Mouse (Mus musculus) WW6 (cell line): ENCODE measurements around the gene Faf1.

ENCODE experiments used
- DNase-seq: peaks from one replicate; pipeline ENCODE4 v3.0.0-alpha.2; 2013; ENCODE audit warnings: low read depth, low spot score

The Faf1 gene

DNA sequence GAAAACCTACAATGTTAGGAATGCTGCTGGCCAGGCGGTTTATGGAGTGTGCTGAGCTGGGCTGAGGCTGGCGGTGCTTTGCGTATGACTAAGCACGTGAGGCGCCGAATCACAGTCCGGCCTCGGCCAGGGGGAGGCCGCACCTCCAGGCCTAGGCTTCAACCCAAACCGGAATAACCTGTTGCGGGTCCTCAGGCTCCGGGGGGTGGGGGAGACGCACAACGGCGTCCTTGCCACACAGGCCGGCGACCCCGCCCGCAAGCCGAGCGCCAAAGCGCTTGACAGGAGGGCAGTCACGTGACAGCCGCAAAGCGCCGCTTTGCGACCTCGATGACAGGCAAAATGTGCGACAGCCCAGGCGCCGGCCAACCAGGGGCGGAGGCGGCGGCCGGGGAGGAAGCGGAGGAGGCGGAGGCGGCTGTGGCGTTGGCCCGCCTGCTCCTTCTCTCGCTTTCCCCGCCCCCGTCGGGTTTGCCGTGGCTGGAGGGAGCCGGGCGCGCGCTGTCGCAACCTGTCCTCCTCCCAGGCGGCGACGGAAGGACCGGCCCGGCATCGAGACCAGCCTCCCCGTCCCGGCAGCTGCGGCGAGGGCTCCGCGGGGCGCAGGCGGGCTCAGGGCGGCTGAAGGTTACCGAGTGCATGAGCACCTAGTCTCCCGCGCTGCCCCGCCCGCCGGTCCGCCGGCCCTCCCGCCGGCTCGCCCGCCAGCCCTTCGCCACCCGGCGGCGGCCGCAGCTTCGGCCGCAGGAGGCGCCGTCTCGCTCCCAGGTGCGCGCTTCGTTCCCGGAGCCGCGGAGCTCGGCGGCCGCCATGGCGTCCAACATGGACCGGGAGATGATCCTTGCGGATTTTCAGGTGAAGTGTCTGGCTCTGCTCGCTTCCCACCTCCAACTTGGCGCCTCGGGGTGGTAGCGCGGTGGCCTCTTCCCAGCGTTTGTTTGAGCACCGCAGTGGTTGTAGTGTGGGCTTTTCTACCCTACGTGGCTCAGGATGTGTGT lies at the start of gene Faf1:
Gene Faf1, plus strand, starts transcription at position 371 of the 998 bp plus-strand sequence.
- DNase-seq: peak; percentile 94

- no peak for DNase-seq
These were observed 46.2 kb upstream of the Faf1 start for GRCm38 (mm10) chr4:109630215-109630614.

GRCm38 (mm10) chr4:109631029-109631428 lies 45.4 kb upstream of the Faf1 start:
- no peak for DNase-seq

- no peak for DNase-seq
These were observed 41.4 kb upstream of the Faf1 start for GRCm38 (mm10) chr4:109634971-109635370.

GRCm38 (mm10) chr4:109639356-109639755 lies 37.0 kb upstream of the Faf1 start:
- DNase-seq: no peak

- DNase-seq: no peak
These were observed 36.2 kb upstream of the Faf1 start for GRCm38 (mm10) chr4:109640141-109640540.

DNA sequence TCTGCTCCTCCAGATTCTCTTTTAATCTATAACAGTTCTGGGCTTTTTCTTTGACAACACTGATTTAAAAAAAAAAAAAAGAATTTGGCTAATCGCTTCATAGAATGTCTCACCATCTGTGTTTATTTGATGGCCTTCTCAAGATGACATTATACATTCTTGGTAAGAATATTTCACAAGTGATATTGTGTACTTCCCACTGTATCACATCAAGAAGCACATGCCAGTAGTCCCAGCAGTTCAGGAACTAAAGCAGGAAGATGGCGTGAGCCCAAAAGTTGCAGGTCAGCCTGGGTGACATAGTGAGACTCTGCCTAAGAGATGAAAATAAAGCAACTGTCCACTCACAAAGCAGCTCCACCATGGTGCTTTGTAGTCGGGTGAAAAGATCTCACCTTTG lies 34.9 kb upstream of the Faf1 start:
- DNase-seq: no peak

DNA sequence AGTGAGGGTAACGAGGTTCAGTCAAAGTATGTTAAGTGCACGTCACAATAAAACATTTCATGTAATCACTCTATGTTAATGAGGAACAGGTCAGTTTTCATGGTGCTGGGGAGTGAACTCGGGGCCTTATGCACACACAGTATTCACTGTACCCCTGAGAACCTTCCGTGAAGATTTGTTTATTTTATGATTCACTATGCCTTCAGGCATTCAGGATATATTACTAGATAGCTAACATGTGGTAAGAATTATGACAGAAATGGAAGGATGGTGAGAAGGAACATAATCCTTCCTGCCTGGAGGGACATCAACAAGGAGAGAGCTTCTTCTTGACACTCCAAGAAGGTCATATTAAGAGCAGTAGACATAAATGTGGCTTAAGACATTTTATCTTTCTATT lies 29.1 kb upstream of the Faf1 start:
- no peak for DNase-seq

DNA sequence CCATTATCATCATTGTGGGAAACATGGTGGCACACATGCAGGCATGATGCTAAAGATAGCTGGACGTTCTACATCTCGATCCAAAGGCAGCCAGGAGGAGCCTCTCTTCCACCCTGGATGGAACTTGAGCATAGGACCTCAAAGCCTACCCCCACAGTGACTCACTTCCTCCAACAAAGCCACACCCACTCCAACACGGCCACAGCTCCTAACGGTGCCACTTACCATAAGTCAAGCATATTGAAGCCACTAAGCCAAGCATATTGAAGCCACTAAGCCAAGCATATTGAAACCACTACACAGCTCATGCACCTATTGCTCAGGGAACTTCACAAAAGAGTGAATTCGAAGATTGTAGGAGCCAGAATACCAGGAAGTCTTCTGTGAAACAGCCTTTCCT lies 27.1 kb upstream of the Faf1 start:
- no peak for DNase-seq

DNA sequence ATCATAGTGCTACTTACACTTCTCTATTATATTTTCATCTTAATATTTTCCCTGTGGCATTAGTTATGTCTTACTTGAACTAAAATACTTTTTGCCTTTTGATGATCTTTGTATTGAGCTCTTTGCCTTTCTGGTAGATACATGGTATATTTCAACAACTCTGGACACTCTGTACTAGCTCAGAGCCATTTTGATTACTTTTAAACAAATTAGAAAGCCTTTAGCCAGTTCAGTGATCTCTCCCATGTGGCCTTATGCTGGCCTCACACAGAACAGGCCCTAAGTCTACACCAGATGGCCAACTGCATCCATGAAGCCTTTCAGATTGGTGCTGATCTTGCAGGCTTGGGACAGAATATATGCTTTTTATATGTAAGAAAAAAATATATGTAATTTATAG lies 23.1 kb upstream of the Faf1 start:
- no peak for DNase-seq

- no peak for DNase-seq
These were observed 21.7 kb upstream of the Faf1 start for GRCm38 (mm10) chr4:109654701-109655100.

- DNase-seq: no peak
These were observed 20.6 kb upstream of the Faf1 start for GRCm38 (mm10) chr4:109655738-109656137.

DNA sequence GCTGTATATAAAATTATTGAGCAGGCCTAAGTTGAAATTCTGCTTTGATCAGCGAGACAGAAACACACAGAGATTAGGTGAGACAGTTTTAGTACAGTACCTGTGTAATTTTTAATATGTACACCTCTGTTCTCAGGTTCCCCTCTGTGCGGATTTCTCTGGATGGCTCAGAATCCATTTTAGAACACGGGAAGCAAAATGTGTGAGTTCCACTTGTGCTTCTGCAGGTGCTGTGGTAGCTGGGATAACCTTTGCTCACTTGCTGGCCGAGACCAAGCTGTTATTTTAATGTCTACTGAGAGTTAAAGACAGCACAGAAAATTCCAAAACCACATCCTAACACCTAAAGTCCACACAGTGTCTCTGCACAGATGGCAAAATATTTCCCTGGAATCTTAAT lies 20.1 kb upstream of the Faf1 start:
- no peak for DNase-seq

DNA sequence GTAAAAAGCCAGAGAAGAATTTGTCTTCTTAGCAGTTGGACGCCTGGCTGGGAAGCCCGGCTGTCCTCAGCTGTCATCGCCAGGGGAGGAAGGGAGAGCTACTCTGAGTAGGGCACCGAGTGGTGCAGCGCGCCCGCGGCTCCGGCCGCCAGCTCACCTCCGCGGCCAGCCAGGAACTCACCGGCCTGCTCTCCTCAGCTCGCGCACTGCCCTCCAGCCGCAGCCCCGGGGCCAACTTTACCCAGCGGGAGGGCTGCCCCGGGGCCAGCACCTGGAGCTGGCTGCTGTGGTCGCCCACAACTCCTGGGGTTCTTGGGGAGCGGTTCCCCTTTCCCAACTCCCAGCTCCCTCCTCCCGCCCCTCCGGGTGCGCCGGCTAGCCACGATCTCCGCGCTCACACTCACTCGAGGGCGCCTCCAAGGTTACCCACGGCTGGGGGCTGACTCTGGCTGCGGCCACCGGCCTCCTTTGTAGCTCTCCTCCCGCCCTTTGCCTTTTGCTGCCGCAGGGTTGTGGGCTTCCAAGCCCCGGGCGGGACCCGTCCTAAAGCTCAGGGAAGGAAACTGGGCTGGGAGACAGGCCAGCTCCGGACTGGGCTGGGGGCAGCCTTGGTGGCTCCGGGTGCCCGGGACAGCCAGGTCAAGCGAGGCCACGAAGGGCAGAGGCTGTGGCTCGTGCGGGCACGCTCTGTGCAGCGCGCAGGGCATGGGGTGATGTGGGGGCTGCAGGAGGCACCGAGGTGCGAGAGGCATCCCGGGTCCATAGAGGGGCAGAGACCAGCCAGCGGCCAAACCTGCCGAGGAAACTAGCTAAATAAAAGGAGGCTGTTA lies 19.2 kb upstream of the Faf1 start:
- DNase-seq: no peak

- DNase-seq: no peak
These were observed 18.4 kb upstream of the Faf1 start for GRCm38 (mm10) chr4:109657851-109658500.

DNA sequence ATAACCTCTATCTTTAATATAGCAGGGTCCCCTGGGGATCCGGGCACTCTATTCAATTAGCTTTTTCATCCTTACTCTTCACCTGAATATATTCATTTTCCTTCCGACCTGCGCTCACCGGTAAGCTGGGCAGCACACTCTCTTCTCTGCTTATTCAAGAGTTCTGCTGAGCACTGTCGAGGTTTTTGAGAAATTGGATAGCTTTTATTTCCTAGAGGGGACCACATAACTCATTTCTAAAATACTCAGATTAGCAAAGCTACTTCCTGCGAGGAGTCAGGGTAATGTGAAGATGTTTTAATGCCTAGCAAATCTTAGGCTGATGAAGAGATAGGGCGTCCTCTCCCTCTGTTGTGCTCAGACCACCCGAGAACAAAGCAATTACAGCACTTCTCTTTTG lies 17.6 kb upstream of the Faf1 start:
- DNase-seq: no peak

- DNase-seq: no peak
These were observed 16.8 kb upstream of the Faf1 start for GRCm38 (mm10) chr4:109659571-109659970.

GRCm38 (mm10) chr4:109660568-109660967 lies 15.8 kb upstream of the Faf1 start:
- no peak for DNase-seq

DNA sequence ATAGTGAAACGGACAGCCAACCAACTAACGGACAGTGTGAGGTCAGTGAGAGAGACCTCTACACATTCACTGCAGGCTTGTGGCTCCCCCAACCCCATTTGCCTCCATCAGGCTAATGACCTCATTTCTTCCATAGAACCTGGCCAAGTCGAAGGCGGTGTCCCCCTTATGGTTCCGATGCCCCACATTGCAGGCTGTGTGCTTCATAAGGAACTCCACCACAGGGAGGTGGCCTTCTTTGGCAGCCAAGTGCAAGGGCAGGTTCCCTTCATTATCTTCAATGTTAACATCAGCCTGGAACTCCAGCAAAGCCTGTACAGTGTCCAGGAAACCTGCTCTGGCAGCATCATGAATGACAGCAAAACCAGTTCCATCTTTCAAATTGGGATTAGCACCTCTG lies 15.2 kb upstream of the Faf1 start:
- no peak for DNase-seq

- DNase-seq: no peak
These were observed 14.1 kb upstream of the Faf1 start for GRCm38 (mm10) chr4:109662271-109662670.

GRCm38 (mm10) chr4:109664091-109664490 lies 12.3 kb upstream of the Faf1 start:
- DNase-seq: no peak
